8 mouse cellular contexts compared by ENCODE assay signal in the genomic region with DNA sequence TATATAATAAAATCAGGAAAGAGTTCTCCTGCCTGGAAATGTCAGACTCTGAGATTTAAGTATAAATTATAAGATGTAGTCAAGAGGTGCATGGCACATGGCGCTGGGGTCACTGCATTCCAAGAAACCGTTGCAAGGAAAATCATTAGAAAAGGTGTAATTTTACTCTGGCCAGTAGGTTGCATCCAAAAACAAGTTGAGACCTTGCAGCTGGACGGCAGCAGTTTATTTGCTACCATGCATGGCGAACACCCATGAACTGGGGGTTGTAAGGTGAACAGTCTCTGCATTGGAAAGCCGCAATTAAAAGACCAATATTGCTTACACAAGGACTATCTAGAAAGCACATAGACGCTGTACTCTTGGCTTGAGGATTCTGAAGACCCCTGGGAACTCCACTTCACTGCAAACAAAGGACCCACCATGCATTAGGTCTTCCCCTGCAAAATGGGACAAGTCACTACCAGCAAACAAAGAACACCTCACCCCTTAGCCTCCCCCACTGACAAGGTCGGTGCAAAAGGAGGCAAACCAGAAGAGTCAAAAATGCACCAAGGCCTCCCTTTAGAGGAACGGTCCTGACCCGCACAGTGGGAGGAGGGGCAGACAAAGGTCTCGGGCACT. TPM values are rescaled to one million over a fixed set of nuclear protein-coding genes. Genes with fewer than 3 reads are reported as not detected.
A peak's percentile ranks its signal among the peaks of the same experiment; 100 is the strongest.
DNase-seq lines count a peak whose midpoint lies in the region; ATAC-seq and TF ChIP-seq lines count a peak whose summit lies in the region.

No protein-coding gene starts in this region.

- H3K27me3 ChIP-seq in CH12.LX (replicated peaks), result no peaks in the 10 kb centered on the region
- no peaks in the 10 kb centered on the region for H3K27me3 ChIP-seq in forebrain, embryonic 14.5 days (replicated peaks; ENCODE audit: control insufficient read depth, insufficient read depth, low read length)
- H3K27me3 ChIP-seq in liver, embryonic 16.5 days (ENCODE audit: control insufficient read depth, insufficient read depth, low read depth, low read length), result no peaks in the 10 kb centered on the region

- ATAC-seq in forebrain, embryonic 14.5 days, result no peak
- no peak for ATAC-seq in liver, embryonic 16.5 days (ENCODE audit: low read depth)
- no peak for ATAC-seq in CD4-positive, CD25-positive, alpha-beta regulatory T cell, adult 4 months

- peak overlapping the region; percentile 83 for H3K27ac ChIP-seq in CH12.LX (ENCODE audit: insufficient read depth, low read depth)
- H3K27ac ChIP-seq in forebrain, embryonic 14.5 days (ENCODE audit: low read depth, low read length), result peak overlapping the region; percentile 95
- peak overlapping the region; percentile 95 for H3K27ac ChIP-seq in liver, embryonic 16.5 days (ENCODE audit: low read length)

- TF ChIP-seq RAD21 in CH12.LX (IDR thresholded peaks at IDR 0.05; ENCODE audit: low read depth, low read length), result no peak; the same call in 1 of the 2 replicates

- TF ChIP-seq EP300 in CH12.LX (IDR thresholded peaks at IDR 0.05; ENCODE audit: low read length), result no peak

- WGBS in forebrain, embryonic 14.5 days, result 7% methylated on average over 10 of the region's 10 CpGs
- 14% methylated on average over 10 of the region's 10 CpGs for WGBS in liver, embryonic 16.5 days (ENCODE audit: insufficient replicate concordance)

- peaks cover 23% of the 10 kb centered on the region; the same call in 1 of the 2 replicates for H3K79me2 ChIP-seq in CH12.LX (replicated peaks; ENCODE audit: control insufficient read depth, extremely low read depth, insufficient read depth, poor library complexity, severe bottlenecking)

- intact Hi-C loops in heart, postnatal 25 days (cut with DNase I), result loop anchor here (2.0 kb wide), 1 partner anchor 14 kb away; no protein-coding TSS in a partner anchor

- H3K4me2 ChIP-seq in CH12.LX (ENCODE audit: insufficient read depth, low read depth, poor library complexity, severe bottlenecking), result peak overlapping the region; percentile 81
- peak overlapping the region; percentile 83 for H3K4me2 ChIP-seq in forebrain, embryonic 14.5 days (ENCODE audit: low read length)
- H3K4me2 ChIP-seq in liver, embryonic 16.5 days (ENCODE audit: low read depth, low read length), result peak overlapping the region; percentile 96

- H3K9me3 ChIP-seq in CH12.LX (replicated peaks; ENCODE audit: low read length), result no peaks in the 10 kb centered on the region
- no peaks in the 10 kb centered on the region for H3K9me3 ChIP-seq in forebrain, embryonic 14.5 days (replicated peaks; ENCODE audit: control insufficient read depth, low read length)
- no peaks in the 10 kb centered on the region for H3K9me3 ChIP-seq in liver, embryonic 16.5 days (replicated peaks; ENCODE audit: control insufficient read depth, low read length)

- peak overlapping the region; percentile 77 to 88 (median 87) for H3K4me3 ChIP-seq in CH12.LX (replicated peaks in 1 of 3; ENCODE audit: low read depth in 2 of 3, low read length in 2 of 3, poor library complexity in 1 of 3)
- H3K4me3 ChIP-seq in forebrain, embryonic 14.5 days (ENCODE audit: low read depth, low read length), result peak overlapping the region; percentile 88
- H3K4me3 ChIP-seq in liver, embryonic 16.5 days (ENCODE audit: low read depth, low read length), result peak overlapping the region; percentile 97

- no peak for TF ChIP-seq CTCF in CH12.LX (conservative IDR thresholded peaks at IDR 0.05 in 1 of 2, IDR thresholded peaks at IDR 0.05 in 1 of 2; ENCODE audit: low read depth in 2 of 2, low read length in 2 of 2)

- TF ChIP-seq POLR2A in CH12.LX (IDR thresholded peaks at IDR 0.05; ENCODE audit: low read depth, low read length), result no peak

- H3K4me1 ChIP-seq in CH12.LX (ENCODE audit: control insufficient read depth in 1 of 2, insufficient read depth in 2 of 2), result peaks cover 0 to 25% of the 10 kb centered on the region in 2 experiments; a peak in 2 of 4 replicates
- H3K4me1 ChIP-seq in forebrain, embryonic 14.5 days (ENCODE audit: control insufficient read depth, insufficient read depth, low read length), result peaks cover 13% of the 10 kb centered on the region
- peaks cover 18% of the 10 kb centered on the region for H3K4me1 ChIP-seq in liver, embryonic 16.5 days (ENCODE audit: control insufficient read depth, low read depth, low read length)

- dilution Hi-C loops in CH12.LX (cut with MboI; ENCODE audit: extremely low pct_ligation_motif_present, extremely low pct_unique_long_range_greater_than_20kb, low sequenced_read_pairs), result no loop called here

- peak overlapping the region; percentile 80 for H3K9ac ChIP-seq in CH12.LX (ENCODE audit: insufficient read depth, low read depth)
- H3K9ac ChIP-seq in forebrain, embryonic 14.5 days (ENCODE audit: low read length), result peak overlapping the region; percentile 95
- H3K9ac ChIP-seq in liver, embryonic 16.5 days (ENCODE audit: low read depth, low read length), result peak overlapping the region; percentile 95

- peak; percentile 73 for DNase-seq in heart, adult 11 months
- no peak for DNase-seq in heart, postnatal 25 days (ENCODE audit: low spot score)
- DNase-seq in CH12.LX (ENCODE audit: extremely low read depth), result no peak
- DNase-seq in forebrain, embryonic 14.5 days (ENCODE audit: low spot score), result no peak
- no peak for DNase-seq in right cerebral cortex, postnatal 25 days
- DNase-seq in right cerebral cortex, adult 18-20 months, result no peak

- in situ Hi-C loops in CH12.LX (cut with MboI; ENCODE audit: low pct_ligation_motif_present, low pct_unique_long_range_greater_than_20kb, low sequenced_read_pairs), result no loop called here

- H3K36me3 ChIP-seq in CH12.LX (replicated peaks in 1 of 2; ENCODE audit: control insufficient read depth in 1 of 2, insufficient read depth in 1 of 2, low read length in 1 of 2), result peaks cover 9 to 45% of the 10 kb centered on the region in 2 experiments
- peaks cover 29% of the 10 kb centered on the region for H3K36me3 ChIP-seq in forebrain, embryonic 14.5 days (ENCODE audit: control insufficient read depth, insufficient read depth, low read length)
- H3K36me3 ChIP-seq in liver, embryonic 16.5 days (ENCODE audit: control insufficient read depth, insufficient read depth), result peaks cover 7% of the 10 kb centered on the region

TF ChIP-seq in CH12.LX, 34 proteins besides CTCF, POLR2A, EP300 and RAD21:
- no peak for TF ChIP-seq SMC3 (IDR thresholded peaks at IDR 0.05; ENCODE audit: low read depth, low read length)
- no peak for TF ChIP-seq CHD1 (IDR thresholded peaks at IDR 0.05; ENCODE audit: low read depth, low read length)
- no peak for TF ChIP-seq GABPA (IDR thresholded peaks at IDR 0.05; ENCODE audit: insufficient replicate concordance, low read depth, low read length)
- 0 out of 2 replicates have a peak, but pooled peaks have one; percentile 17 for TF ChIP-seq MYC (IDR thresholded peaks at IDR 0.05; ENCODE audit: low read depth, low read length)
- peak; percentile 20; the same call in 1 of the 2 replicates for TF ChIP-seq TCF12 (IDR thresholded peaks at IDR 0.05; ENCODE audit: low read depth, low read length)
- no peak for TF ChIP-seq MAX (IDR thresholded peaks at IDR 0.05; ENCODE audit: low read length)
- TF ChIP-seq CHD2 (IDR thresholded peaks at IDR 0.05; ENCODE audit: low read length), result peak; percentile 53; the same call in 1 of the 2 replicates

RNA-seq across cellular contexts. Expression of a gene that starts 1.0 kb away (rescaled TPM):
- 10 to 100 TPM; 22.8 to 26.0 TPM for total RNA-seq in heart, postnatal 25 days (2021)
- total RNA-seq in CH12.LX (2012; rRNA removed) (41.3 and 44.2 TPM in 2 replicates), CH12.LX (2014; rRNA removed) (26.8 and 30.4 TPM in 2 replicates)
- 89.9 and 97.0 TPM in 2 replicates for polyA plus RNA-seq in CH12.LX (2012; ENCODE audit: insufficient read length, low read depth)
- polyA plus RNA-seq in forebrain, embryonic 14.5 days (2014; fragmentation: Nextera tagmentation; extraction: Ambion mirVana), result 120 and 149 TPM in 2 replicates
- 24.1 and 25.7 TPM in 2 replicates for polyA plus RNA-seq in liver, embryonic 16.5 days (2015; fragmentation: Nextera tagmentation; extraction: Ambion mirVana)
- 10 to 100 TPM; 23.4 to 24.1 TPM for polyA plus RNA-seq in CD4-positive, CD25-positive, alpha-beta regulatory T cell, adult 4 months (2017; shearing (Covaris generic))

RNA-seq across cellular contexts. Expression of a gene that starts 1.2 kb away (rescaled TPM):
- 10 to 100 TPM; 62.2 to 63.5 TPM for total RNA-seq in heart, postnatal 25 days (2021)
- 129 and 142 TPM in 2 replicates for total RNA-seq in CH12.LX (2012; rRNA removed)
- 64.7 and 68.8 TPM in 2 replicates for total RNA-seq in CH12.LX (2014; rRNA removed)
- polyA plus RNA-seq in CH12.LX (2012; ENCODE audit: insufficient read length, low read depth), result 99.3 and 102 TPM in 2 replicates
- 163 and 189 TPM in 2 replicates for polyA plus RNA-seq in forebrain, embryonic 14.5 days (2014; fragmentation: Nextera tagmentation; extraction: Ambion mirVana)
- polyA plus RNA-seq in liver, embryonic 16.5 days (2015; fragmentation: Nextera tagmentation; extraction: Ambion mirVana), result 31.2 and 32.3 TPM in 2 replicates
- polyA plus RNA-seq in CD4-positive, CD25-positive, alpha-beta regulatory T cell, adult 4 months (2017; shearing (Covaris generic)), result 100 to 1,000 TPM; 102 to 156 TPM
